Mouse (Mus musculus) adipocyte (in vitro differentiated cells): ENCODE data around the gene Prss50.
"Not testable (repeated sequence)": the region's sequence is repeated elsewhere in the genome, so short reads cannot be mapped to it uniquely, and the experiment has no call there.

Experiments used
- DNase-seq: peaks from one replicate; pipeline ENCODE4 v3.0.0-alpha.2; 2016; ENCODE audit warnings: low spot score

The Prss50 gene

GRCm38 (mm10) chr9:110857781-110858472, at the start of gene Prss50:
Gene Prss50, plus strand, starts transcription at chr9:110857967.
- no peak for DNase-seq

DNA sequence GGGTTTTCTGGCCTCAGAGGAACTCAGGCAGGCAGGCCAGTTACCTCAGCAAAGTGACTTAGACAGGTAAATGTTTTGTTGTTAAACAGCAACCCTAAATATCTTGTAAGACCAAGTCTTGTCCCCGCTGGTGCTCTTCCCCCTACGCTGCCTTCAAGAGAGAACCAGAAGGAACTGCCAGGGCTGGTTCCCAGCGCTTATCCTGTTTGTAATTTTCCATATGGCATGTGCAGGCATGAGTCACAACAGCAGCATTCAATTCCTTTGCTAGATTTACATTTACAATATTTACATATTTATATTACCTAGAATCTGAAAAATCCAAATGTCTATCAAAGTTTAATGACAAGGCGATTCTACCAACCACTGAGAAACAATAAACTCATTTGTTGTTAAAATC, 47.7 kb upstream of the Prss50 start:
- DNase-seq: no peak

DNA sequence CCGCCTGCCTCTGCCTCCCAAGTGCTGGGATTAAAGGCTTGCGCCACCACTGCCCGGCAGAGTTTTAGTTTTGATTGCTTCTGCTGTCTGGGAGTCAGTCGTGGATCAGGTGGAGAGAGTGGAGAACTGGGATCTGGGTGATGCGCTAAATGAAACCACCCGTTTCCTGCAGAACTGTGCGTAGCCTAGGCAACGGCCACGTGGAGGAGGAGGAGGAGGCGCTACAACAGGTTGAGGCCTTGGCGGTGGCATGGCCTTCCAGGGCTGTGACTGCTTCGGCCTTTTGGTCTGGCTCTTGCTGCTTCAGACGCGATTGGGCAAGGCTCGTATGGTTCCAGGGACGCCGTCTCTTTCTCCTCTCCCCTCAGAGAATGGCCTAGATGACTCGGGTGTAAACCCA, 44.0 kb upstream of the Prss50 start, which contains the start of gene Prss44:
Prss44 (plus strand) TSS at position 206 of the 400 bp plus-strand sequence.
- no peak for DNase-seq

DNA sequence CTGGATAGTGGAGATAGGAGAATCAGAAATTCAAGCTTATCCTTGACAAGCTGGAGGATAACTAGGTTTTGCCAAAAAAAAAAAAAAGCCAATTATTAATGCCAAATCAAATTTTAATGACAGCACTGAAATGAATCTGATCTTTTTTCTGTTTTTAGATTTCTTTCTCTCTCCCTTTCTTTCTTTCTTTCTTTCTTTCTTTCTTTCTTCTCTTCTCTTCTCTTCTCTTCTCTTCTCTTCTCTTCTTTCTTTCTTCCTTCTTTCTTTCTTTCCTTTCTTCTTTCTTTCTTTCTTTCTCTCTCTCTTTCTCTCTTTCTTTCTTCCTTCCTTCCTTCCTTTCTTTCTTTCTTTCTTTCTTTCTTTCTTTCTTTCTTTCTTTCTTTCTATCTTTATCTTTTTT, 37.2 kb upstream of the Prss50 start:
- not testable (repeated sequence) for DNase-seq

- DNase-seq: no peak
These were observed 36.3 kb upstream of the Prss50 start for GRCm38 (mm10) chr9:110821436-110821835.

GRCm38 (mm10) chr9:110825426-110825825, 32.3 kb upstream of the Prss50 start:
- no peak for DNase-seq

DNA sequence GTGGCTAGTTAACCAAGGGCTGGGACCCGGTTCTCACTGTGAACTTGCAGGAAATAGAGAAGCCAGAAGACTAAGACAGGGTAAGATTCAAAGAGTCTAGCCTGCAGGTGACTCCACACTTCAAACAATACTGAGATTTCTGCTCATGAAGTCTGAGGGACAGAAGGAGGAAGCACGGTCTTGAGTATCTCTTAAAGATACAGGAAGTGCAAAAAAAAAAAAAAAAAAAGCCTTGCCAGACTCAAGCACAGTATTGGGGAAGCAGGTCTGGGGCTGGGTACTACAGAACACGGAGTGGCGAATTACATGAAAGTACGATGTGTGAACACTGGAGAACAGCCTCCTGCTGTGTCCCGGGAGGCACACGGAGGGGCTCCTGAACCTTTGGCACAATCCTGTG, 31.9 kb upstream of the Prss50 start:
- DNase-seq: no peak

GRCm38 (mm10) chr9:110826390-110826789, 31.4 kb upstream of the Prss50 start, which contains the start of gene Prss43:
Gene Prss43, plus strand, starts transcription at chr9:110826690.
- DNase-seq: no peak

DNA sequence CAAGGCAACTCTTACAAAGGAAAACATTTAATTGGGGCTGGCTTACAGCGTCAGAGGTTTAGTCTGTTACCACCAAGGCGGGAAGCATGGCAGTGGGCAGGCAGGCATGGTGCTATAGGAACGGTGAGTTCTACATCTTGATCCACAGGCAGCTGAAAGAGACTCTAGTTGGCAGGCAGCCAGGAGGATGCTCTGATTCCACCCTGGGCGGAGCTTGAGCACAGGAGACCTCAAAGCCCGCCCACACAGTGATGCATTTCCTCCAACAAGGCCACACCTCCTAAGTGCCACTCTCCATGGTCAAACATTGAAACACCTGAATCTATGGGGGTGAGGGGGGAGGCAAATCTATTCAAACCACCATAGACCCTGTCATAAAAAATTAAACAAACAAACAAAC, 24.7 kb upstream of the Prss50 start:
- DNase-seq: no peak

DNA sequence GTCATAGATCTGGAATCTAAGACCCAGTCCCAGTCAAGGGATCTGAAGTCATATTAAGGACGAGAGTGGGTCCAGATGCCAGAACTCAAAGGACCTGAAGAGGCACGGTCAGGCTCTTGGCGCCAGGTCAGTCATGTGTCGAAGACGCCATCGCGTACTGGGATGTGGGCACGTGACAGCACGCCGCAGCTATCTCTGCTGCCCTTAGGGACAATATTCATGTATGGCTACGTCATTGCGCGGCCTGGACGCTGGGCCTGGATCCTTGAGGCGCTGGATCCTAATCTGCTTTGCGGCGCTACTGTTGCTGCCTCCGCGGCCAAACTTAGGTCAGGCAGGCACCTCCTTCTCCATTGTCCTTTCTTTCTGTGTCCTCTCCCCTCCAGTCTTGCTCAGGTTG, 23.4 kb upstream of the Prss50 start, which contains the start of gene Prss45:
Prss45 (plus strand) TSS at position 178 of the 400 bp plus-strand sequence.
- DNase-seq: no peak

DNA sequence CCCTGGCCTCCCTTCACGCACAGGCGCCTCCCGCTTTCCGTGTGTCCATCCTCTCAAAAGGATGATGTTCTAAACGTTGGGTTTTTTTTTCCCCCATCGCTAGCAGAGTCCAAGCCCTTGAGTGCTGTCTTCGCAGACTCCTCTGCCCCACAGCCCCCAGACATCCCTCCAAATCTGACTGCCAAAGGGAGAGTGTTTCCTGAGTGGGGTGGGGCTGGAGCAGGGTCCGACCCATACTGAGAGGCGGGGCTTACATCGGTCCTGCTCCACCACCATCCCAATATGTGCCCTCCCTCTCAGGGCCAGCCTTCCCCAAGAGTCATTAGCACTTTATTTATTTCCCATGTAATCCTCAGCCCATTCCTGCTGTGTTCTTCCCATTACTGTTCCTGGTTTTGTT, 22.8 kb upstream of the Prss50 start:
- DNase-seq: no peak

DNA sequence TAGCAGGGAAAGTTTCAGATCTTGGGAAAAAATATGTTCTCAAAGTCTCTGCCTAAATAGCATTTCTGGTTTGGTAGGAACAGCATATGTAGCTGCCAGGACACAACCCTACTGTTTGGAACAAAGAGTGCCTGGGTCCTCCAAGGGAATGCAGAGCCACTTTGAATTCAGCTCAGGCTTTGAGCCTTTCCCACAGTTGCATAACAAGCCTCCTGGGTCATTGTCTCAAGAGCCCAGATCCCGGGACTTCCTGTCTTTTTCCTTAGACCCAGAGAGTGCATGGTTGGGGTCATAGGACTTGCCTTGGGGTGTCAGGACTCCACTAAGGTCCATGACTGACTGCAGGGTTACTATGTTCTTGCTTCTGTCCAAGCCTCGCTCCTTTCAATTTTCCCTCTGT, 21.7 kb upstream of the Prss50 start:
- DNase-seq: peak; percentile 45

DNA sequence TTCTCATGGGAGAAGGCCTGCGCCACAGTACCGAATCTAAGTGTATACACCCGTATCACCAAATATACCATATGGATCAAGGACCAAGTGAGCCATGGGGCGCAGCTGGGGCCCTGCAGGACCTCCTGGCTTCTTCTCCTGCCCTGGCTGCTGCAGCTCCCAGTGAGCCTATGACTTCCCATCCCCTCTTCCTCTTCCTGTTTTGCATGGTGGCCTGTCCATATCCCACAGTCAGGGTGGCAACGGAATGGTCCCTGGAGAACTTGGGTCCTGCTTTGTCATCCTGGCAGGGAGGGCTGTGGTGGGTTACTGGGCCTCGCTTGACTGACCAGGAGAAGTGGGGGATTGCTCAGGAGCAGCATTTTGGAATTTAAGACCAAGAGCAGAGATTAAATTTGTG, 16.9 kb upstream of the Prss50 start:
- DNase-seq: no peak

DNA sequence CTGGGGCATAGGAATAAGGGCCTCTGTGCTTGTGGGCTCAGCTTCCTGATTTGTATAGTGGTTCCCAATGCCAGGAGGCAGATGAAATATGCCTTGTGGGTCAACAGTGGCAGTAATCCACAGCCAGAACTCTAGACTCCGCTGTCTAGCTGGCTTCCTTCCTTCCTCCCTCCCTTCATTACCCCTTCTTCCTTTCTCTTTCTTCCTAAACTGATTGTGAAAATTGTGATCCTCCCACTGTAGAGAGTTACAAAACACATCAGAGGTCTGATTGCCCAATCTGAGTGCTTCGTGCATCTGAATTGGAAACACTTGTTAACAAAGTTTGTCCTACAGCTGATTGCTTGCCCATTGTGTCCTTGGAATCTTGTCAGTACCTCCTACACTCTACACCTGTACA, 16.3 kb upstream of the Prss50 start:
- peak; percentile 74 for DNase-seq

- no peak for DNase-seq
These were observed 13.6 kb upstream of the Prss50 start, which contains the start of gene Prss46 for GRCm38 (mm10) chr9:110844206-110844605. Gene Prss46, plus strand, starts transcription at chr9:110844506.

- peak; percentile 23 for DNase-seq
These were observed 8.6 kb upstream of the Prss50 start for GRCm38 (mm10) chr9:110849162-110849561.

DNA sequence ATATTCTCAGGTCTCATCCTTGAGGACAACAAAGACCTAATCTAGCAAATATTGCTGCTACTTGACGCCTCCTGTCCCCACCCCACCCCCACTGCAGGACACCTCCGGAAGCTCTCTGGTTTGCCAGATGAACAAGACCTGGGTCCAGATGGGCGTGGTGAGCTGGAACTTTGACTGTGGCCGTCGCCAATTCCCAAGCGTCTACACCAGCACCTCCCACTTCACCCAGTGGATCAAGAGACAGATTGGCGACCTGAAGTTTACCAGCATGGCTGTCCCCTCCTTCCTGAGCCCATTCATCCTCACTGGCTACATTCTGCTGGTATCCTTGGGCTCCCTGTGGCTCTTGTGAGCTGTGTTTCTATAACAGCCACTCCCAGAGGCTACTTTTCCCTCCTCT, 1.9 kb upstream of the Prss50 start:
- no peak for DNase-seq

- no peak for DNase-seq
These were observed 847 bp upstream of the Prss50 start for GRCm38 (mm10) chr9:110856920-110857319.

DNA sequence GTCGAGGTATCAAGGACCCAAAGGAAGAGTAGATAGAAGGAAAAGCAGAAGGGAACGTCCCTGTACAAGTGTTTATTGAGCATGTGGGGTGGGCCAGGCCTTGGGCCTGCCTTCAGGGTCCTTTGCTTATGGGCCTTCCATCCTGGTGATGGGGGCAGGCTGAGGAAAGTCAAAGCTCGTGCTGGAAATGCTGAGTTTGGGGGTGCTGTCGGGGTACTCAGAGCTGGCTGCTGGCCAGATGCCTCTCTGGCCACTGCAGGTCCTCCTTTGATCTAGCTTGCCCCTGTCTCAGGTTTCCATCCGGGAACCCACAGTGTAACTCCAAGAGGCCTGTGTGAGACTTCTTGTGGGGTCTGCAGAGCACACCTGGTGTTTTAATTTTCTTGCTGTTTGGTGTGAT, 756 bp downstream of the Prss50 start:
- no peak for DNase-seq

DNA sequence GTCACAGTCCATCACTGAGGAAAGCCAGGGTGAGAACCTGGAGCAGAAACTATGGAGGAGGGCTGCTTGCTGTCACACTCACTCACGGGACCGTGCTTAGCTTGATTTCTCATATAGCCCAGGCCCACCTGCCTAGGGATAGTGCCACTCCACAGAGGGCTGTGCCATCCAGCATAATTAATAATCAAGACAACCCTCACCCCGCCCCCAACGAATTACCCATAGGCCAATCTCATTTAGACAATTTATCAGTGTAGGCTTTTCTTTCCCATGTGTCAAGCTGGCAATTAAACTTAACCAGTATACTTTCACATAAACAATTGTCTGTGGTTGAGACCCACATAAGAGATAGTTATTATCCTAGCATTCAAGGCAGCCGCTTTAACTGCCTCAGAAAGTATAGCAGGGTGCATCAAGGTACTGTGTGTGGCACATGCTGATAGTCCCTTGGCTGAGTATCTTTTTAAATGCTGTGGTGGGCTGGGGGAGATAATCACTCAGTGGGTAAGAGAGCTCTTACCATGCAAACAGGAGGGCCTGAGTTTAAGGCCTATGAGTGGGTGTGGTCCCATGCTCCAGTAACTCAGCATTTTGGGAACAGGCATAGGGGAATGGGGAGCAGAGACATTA, 1.3 kb downstream of the Prss50 start:
- no peak for DNase-seq

- DNase-seq: peak; percentile 73
These were observed 13.3 kb downstream of the Prss50 start for GRCm38 (mm10) chr9:110871030-110871429.

- DNase-seq: peak; percentile 14
These were observed 16.2 kb downstream of the Prss50 start for GRCm38 (mm10) chr9:110873681-110874659.
